Mouse (Mus musculus) R1 (cell line): ENCODE measurements around the gene Gm12216.

Experiments
- DNase-seq: peaks from one replicate; pipeline ENCODE4 v3.0.0-alpha.2; 2018; ENCODE audit warnings: low read depth, low spot score

The Gm12216 gene

GRCm38 (mm10) chr11:53858761-53859580, at the start of gene Gm12216:
Gene Gm12216 (minus strand): TSS chr11:53859256.
- peak; percentile 43 for DNase-seq

- DNase-seq = no peak
Observed at GRCm38 (mm10) chr11:53908686-53909085, 49.6 kb upstream of the Gm12216 start.

GRCm38 (mm10) chr11:53904534-53904925, 45.5 kb upstream of the Gm12216 start:
- no peak for DNase-seq

DNA sequence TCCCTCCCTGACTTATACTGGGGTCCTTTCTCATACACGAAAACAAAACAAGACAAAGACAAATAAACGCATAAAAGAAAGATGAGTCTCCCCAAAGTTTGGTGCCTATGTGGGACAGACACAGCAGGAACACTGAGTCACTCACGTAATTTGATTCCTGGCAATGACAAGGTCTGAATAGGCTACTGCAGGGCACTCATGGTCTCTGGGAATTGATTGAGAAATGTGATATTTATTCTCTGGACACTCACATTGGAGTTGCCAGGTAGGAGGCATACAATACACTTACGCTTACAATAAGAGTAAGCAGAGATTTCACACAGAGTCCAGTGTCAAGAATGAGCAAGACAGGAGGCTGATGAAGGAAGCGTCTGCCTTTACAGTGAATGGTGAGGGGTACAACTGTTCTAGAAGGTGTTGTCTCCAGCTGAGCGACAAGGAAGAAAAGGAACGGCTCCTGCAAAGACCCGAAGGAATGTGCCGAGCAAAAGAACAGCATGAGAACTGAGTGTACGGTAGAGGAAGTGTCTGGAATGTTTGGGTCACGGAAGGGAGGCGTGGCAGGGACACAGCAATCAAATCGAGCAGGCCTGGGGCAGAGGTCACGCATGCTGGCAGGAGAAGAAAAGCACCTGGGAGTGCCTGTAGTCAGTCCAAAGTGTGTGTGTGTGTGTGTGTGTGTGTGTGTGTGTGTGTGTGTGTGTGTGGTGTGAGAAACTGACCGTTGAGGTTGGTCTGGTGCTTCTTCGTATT, 44.9 kb upstream of the Gm12216 start:
- peak; percentile 95 for DNase-seq

DNA sequence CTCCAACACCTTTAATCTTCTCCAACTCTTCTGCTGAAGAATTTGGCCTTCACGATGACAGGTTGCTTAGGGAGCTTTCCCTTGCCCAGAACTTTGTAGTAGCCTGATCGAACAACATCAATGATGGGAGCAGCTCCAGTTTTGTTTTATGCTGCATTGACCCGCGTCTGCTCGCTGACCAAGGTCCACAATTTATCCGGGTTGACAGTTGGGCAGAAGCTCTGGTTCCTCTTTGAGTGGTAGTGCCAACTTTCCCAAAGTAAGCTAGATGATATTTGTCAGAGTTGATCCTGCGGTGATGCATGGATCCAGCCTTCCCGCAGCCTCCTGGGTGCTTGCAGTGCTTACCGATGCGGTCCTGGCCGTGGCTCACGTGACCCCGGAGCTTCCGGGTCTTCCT, 43.7 kb upstream of the Gm12216 start:
- no peak for DNase-seq

- peak; percentile 13 for DNase-seq
Observed at GRCm38 (mm10) chr11:53900991-53901390, 41.9 kb upstream of the Gm12216 start.

DNA sequence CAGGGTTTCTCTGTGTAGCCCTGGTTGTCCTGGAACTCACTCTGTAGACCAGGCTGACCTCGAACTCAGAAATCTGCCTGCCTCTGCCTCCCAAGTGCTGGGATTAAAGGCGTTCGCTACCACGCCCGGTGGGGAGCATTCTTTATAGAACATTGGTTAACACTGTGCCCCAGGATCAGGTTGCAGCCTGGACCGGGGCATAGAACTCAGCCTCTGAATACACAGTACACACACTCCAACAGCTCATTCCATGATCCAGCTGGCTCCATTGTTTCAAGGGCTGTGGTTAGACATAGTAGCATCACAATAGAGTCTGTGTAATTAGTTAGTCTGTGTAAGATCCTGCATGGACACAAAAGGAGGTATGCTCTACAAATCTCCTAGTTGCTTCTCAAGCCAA, 40.9 kb upstream of the Gm12216 start:
- DNase-seq = peak; percentile 82

DNA sequence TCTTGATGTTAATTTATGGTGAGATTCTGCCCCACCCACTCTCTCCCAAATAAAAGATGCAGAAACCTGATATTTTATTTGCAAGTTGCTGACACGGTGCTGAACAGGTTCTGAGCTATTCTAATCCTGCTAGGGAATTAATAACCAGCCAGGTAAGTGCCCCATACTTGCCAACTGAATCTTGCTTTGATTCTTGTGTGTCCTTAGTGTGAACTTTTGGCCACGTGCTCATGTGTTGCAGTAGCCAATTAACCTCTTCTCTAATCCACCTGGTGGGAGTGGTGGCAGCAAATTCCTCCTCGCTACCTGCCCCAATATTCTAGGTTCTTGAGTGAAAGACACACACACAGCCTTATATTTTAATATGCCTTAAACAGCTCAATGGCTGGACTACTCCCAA, 39.9 kb upstream of the Gm12216 start:
- no peak for DNase-seq

GRCm38 (mm10) chr11:53896935-53897334, 37.9 kb upstream of the Gm12216 start:
- DNase-seq = no peak

DNA sequence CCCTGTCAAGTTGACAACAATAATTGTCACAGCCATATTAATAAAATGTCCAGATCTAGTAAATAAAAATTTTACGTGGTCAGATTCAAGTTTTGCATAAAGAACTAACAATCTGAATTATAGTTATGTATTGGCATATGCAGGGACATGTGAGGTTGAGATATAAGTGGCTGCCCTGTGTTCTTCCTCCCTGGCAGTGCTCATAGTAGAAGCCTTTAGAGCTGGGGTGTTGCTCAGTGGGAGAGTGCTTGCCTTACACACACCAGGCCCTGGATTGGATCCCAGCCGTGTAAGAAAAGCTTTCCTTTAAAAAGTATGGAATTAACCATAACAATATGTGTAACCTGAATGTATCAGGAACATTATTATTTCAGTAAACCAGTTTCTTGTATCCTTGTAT, 34.4 kb upstream of the Gm12216 start:
- DNase-seq = no peak

- DNase-seq = peak; percentile 38
Observed at GRCm38 (mm10) chr11:53892716-53893416, 33.8 kb upstream of the Gm12216 start.

- peak; percentile 99 for DNase-seq
Observed at GRCm38 (mm10) chr11:53891505-53892451, 32.7 kb upstream of the Gm12216 start, which contains the start of gene Slc22a5. Gene Slc22a5 (minus strand): TSS chr11:53891660.

DNA sequence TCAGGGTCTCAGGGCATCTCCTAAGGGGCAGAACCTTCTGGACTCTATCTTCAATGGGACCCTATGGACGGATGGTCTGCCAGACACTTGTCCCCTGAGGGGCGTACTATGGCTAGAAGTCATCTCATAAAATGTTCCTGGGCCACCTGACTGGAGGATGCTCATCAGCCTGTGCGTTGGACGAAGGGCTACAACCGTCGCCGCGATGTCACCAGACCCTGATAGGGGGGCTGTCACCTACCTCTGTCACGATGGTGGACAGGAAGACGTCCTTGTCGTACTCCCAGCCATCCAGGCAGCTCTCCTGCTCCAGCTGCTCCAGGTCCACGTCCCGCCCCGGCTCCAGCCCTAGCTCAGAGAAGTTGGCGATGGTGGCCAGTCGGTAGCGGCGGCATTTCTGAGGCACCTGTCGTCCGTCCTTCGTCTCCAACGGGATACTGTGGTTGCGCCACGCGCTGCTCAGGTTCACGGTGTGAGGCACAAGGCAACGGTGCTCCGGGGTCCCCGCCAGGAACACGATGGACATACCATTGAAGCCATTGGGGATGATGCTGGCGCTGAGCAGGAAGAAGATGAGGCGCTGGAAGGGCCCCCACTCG, 31.9 kb upstream of the Gm12216 start:
- no peak for DNase-seq

DNA sequence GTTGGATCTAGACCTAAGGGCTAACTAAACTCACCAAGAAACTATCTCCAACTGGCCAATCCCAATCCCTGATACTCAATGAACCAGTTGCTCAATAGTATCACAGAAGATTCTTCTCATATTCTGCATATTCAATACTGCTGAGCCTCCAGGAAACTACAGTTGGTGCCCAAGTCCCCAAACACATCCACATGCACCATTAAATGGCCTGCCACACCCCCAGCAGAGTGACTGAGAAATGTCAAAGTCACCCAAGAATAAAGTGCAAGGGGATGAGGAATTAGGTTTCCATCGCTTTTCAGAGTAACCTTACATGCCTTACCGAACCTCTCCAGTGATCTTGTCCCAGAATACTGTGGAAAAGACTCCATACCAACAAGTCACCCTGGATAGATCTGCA, 31.2 kb upstream of the Gm12216 start:
- DNase-seq = no peak

GRCm38 (mm10) chr11:53889091-53889645, 30.1 kb upstream of the Gm12216 start:
- no peak for DNase-seq

GRCm38 (mm10) chr11:53888242-53888641, 29.2 kb upstream of the Gm12216 start:
- no peak for DNase-seq

DNA sequence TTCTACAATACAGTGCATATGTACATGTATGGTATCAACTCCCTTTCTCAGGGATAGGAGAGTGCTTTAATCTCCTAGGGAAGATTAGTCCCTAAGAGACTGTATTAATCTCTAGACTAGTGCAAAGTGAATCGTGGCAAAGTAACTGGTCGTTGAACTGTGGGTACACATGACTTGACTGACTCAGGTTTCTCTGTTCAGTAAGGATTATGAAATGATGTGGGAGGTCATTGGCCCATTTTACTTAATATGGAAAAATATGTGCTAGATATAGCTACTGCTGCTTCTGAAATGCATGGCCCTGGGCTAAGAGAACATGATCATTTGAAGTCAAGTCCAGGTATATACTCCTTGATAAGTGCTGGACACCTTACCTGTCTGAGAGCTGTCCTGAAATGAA, 24.2 kb upstream of the Gm12216 start:
- no peak for DNase-seq

DNA sequence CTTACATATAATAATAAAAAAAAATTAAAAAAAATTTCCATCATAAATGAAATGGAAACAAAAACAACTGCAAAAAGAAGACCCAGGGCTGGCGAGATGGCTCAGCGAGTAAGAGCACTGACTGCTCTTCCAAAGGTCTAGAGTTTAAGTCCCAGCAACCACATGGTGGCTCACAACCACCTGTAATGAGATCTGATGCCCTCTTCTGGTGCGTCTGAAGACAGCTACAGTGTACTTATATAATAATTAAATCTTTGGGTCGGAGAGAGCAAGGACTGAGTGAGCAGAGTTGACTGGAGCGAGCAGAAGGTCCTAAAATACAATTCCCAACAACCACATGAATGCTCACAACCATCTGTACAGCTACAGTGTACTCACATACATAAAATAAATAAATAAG, 19.0 kb upstream of the Gm12216 start:
- DNase-seq = peak; percentile 30

DNA sequence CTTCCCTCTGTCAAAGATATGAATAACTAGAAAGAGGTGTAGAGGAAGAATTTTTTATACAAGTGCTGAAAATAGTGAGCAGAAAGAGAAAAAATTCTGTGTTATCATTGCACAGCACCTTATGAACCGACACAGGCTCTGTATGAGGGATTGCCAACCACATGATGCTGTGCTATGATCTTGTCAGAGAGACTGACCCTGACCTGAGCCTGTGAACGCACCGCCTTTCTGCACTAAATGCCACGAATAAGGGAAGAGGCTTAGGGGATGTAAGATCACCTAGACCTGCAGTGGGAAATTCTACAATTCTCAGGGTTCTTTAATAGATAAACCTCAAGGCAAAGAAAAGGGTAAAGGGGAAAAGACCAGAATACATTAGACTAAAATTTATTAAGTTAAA, 17.4 kb upstream of the Gm12216 start:
- no peak for DNase-seq

GRCm38 (mm10) chr11:53874706-53875105, 15.7 kb upstream of the Gm12216 start:
- peak; percentile 26 for DNase-seq
